Mouse (Mus musculus): Measurements from ENCODE around the gene Crtc1.

DNA sequence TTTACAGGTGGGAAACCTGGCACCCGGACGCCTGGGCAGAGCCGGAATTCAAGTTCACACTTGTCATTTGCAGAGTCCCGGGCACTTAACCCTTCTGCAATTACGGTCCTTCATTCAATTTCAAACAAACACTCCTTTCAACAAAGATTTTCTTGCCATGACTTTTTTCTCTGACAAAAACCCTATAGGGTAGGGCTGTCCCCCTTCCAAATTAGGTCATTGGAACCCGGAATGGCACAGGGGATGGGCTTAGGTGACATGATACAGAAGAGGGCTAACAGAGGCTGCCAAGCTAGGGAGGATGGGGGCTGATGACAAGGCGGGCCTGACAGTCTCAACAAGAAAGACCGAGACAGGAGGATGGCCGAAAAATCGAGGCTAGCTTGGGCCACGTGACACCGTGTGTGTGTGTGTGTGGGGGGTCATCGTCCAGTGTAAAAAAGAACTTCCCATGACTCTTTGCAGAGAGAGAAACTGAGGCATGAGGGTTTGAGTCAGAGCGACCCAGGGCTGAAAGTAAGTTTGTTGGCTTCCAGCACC lies 49.6 kb upstream of the Crtc1 start:
- TF ChIP-seq POLR2A (IDR thresholded peaks at IDR 0.05; ENCODE audit: insufficient read length, low read depth) = no peak
- no peak for TF ChIP-seq E2F4 (IDR thresholded peaks at IDR 0.05; ENCODE audit: insufficient read depth)
- no peak for TF ChIP-seq MYOG (IDR thresholded peaks at IDR 0.05; ENCODE audit: control insufficient read depth in 1 of 3, insufficient read depth in 1 of 3, insufficient read length in 2 of 3, low read depth in 2 of 3)
- no peak for TF ChIP-seq REST (IDR thresholded peaks at IDR 0.05; ENCODE audit: insufficient read depth, insufficient read length)
- no peak for TF ChIP-seq POLR2AphosphoS2 (IDR thresholded peaks at IDR 0.05; ENCODE audit: insufficient read length, low read depth)
